In the genomic region with DNA sequence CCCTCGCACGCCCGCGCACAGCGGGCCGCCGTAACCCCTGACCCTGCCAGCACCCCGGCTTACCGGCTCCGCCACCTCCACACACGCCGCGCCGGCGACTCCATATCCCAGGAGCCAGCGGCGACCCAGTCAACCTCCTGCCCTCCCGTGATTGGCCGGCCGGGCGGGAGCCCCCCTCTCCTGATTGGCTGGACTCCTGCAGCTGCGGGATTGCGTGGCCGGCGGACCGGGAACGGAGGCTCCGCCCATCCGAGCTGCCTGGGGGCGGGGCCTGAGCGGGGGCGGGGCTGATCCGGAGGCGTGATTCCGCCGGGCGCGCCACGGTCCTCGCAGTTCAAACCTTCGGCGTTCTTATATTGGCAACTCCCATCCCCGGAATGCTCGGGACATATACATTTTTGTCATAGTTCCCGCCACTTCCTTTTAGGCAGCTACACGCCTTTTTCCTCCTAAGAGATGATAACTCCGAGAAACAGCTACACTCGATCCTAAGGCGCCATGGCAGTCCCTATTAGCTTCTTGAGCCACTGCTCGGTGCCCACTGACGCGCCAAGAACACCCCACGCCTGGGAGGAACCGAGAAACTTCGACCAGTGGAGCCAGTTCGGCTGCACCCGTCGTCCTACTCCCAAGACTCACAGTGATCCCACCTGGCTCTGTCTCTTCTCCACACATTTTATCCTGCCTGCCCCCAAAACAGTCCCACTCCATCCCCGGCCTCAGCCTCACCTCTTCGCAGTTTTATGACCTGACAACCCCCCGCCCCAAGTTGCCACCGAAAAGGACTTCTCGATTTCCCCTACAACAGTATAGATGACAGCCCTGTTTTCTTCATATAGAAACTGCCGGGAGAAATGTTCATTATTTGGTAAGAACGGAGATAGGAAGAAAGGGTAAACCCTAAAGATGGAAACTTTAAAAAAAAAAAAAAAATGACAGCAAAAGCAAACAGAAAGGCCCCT, we compare ENCODE assay signal across 8 mouse cellular contexts. TPM values are rescaled to one million over a fixed set of nuclear protein-coding genes. Genes with fewer than 3 reads are reported as not detected.
DNase-seq lines count a peak whose midpoint lies in the region; ATAC-seq lines count a peak whose summit lies in the region.

No protein-coding gene starts in this region.

- H3K4me2 ChIP-seq in hindbrain, embryonic 14.5 days (replicated peaks): peak overlapping the region; percentile 96

- H3K27ac ChIP-seq in hindbrain, embryonic 14.5 days: peak overlapping the region; percentile 16; the same call in 1 of the 2 replicates

- H3K4me3 ChIP-seq in hindbrain, embryonic 14.5 days (replicated peaks; ENCODE audit: low read length): peak overlapping the region; percentile 98

- peaks cover 25% of the 10 kb centered on the region for H3K27me3 ChIP-seq in hindbrain, embryonic 14.5 days (ENCODE audit: control insufficient read depth, insufficient read depth, low read length)

- peaks cover 26% of the 10 kb centered on the region for H3K4me1 ChIP-seq in hindbrain, embryonic 14.5 days (replicated peaks; ENCODE audit: control insufficient read depth, insufficient read depth, low read length)

- peak overlapping the region; percentile 85 for H3K9ac ChIP-seq in hindbrain, embryonic 14.5 days

- no peaks in the 10 kb centered on the region for H3K36me3 ChIP-seq in hindbrain, embryonic 14.5 days (replicated peaks; ENCODE audit: control insufficient read depth, insufficient read depth)

- peak; percentile 96 for DNase-seq in NIH3T3 (ENCODE audit: low read depth)
- peak; percentile 98 to 99 for DNase-seq in cerebellum, postnatal 10 days
- peak; percentile 93 to 95 for DNase-seq in frontal cortex, postnatal 14 days (ENCODE audit: low spot score in 2 of 2)
- DNase-seq in hindbrain, embryonic 14.5 days (ENCODE audit: low spot score): peak; percentile 89
- peak; percentile 96 for DNase-seq in layer of hippocampus, postnatal 36 days
- peak; percentile 97 for DNase-seq in lung, postnatal 36 days
- peak; percentile 97 for DNase-seq in retina, postnatal 1 day
- peak; percentile 88 to 96 for DNase-seq in urinary bladder, adult 18-20 months (ENCODE audit: low spot score in 2 of 2)

- ATAC-seq in hindbrain, embryonic 14.5 days (ENCODE audit: low FRiP score): peak; percentile 97

- 1% methylated on average over 59 of the region's 65 CpGs for WGBS in hindbrain, embryonic 14.5 days

- no peaks in the 10 kb centered on the region for H3K9me3 ChIP-seq in hindbrain, embryonic 14.5 days (ENCODE audit: control insufficient read depth, low read length)

RNA-seq across cellular contexts. Expression of a gene that starts 1.2 kb away (rescaled TPM):
- polyA plus RNA-seq in hindbrain, embryonic 14.5 days (2014; fragmentation: Nextera tagmentation; extraction: Ambion mirVana): 0.13 and 0.15 TPM in 2 replicates
- not detected for total RNA-seq in layer of hippocampus, postnatal 36 days (2021)

RNA-seq across cellular contexts. Expression of a gene that starts 1.7 kb away (rescaled TPM):
- 18.5 and 18.6 TPM in 2 replicates for polyA plus RNA-seq in hindbrain, embryonic 14.5 days (2014; fragmentation: Nextera tagmentation; extraction: Ambion mirVana)
- total RNA-seq in layer of hippocampus, postnatal 36 days (2021): 10 to 100 TPM; 54.0 to 61.5 TPM

RNA-seq across cellular contexts. Expression of a gene that starts 45.6 kb away (rescaled TPM):
- polyA plus RNA-seq in hindbrain, embryonic 14.5 days (2014; fragmentation: Nextera tagmentation; extraction: Ambion mirVana): 49.8 and 52.1 TPM in 2 replicates
- 10 to 100 TPM; 60.0 to 63.0 TPM for total RNA-seq in layer of hippocampus, postnatal 36 days (2021)

RNA-seq across cellular contexts. Expression of a gene that starts 58.8 kb away (rescaled TPM):
- not detected in 2 replicates for polyA plus RNA-seq in hindbrain, embryonic 14.5 days (2014; fragmentation: Nextera tagmentation; extraction: Ambion mirVana)
- not detected for total RNA-seq in layer of hippocampus, postnatal 36 days (2021)

Comparison
In these comparisons a context has a peak if more than half of its experiments do, and no peak if none do; other contexts are left out.
1. Peak in every context shown above with its lines: DNase-seq, ATAC-seq, H3K4me3 ChIP-seq and H3K27ac ChIP-seq.